Mouse (Mus musculus): Measurements from ENCODE around the gene Zbtb44. TPM values are rescaled to one million over a fixed set of nuclear protein-coding genes. Genes with fewer than 3 reads are reported as not detected.
"Not testable (repeated sequence)": the region's sequence is repeated elsewhere in the genome, so short reads cannot be mapped to it uniquely, and the experiment has no call there.

The Zbtb44 gene
- polyA plus RNA-seq, 1 experiment from 2014 or later = 4.4 TPM

- Histone ChIP-seq H3K9me3 (replicated peaks) (no peaks in the 10 kb centered on the region), H3K36me3 (ENCODE audit: poor library complexity, severe bottlenecking) (no peaks in the 10 kb centered on the region), H3K4me1 (no peaks in the 10 kb centered on the region), H3K9ac (no peak overlapping the region), H3K4me2 (no peak overlapping the region), H3K4me3 (no peak overlapping the region), H3K27me3 (no peaks in the 10 kb centered on the region), H3K27ac (no peak overlapping the region)
- ATAC-seq = no peak
- 66% methylated on average over 4 of the region's 4 CpGs for WGBS
Observed at GRCm38 (mm10) chr9:31017616-31018015, 12.8 kb upstream of the Zbtb44 start.

GRCm38 (mm10) chr9:31018158-31018557 is 12.3 kb upstream of the Zbtb44 start:
- Histone ChIP-seq H3K4me2 (no peak overlapping the region), H3K36me3 (ENCODE audit: poor library complexity, severe bottlenecking) (no peaks in the 10 kb centered on the region), H3K9ac (no peak overlapping the region), H3K27ac (no peak overlapping the region), H3K4me3 (no peak overlapping the region), H3K9me3 (replicated peaks) (no peaks in the 10 kb centered on the region), H3K4me1 (no peaks in the 10 kb centered on the region), H3K27me3 (no peaks in the 10 kb centered on the region)
- WGBS = 93% methylated on average over 3 of the region's 3 CpGs
- ATAC-seq = no peak

- Histone ChIP-seq H3K4me1 (no peaks in the 10 kb centered on the region), H3K9ac (no peak overlapping the region), H3K27ac (no peak overlapping the region), H3K4me3 (no peak overlapping the region), H3K27me3 (no peaks in the 10 kb centered on the region), H3K9me3 (replicated peaks) (no peaks in the 10 kb centered on the region), H3K36me3 (ENCODE audit: poor library complexity, severe bottlenecking) (no peaks in the 10 kb centered on the region), H3K4me2 (no peak overlapping the region)
- no peak for ATAC-seq
Observed at GRCm38 (mm10) chr9:31018705-31019104, 11.7 kb upstream of the Zbtb44 start.

- H3K9ac ChIP-seq = no peak overlapping the region
- no peak for ATAC-seq
- H3K4me3 ChIP-seq = no peak overlapping the region
- H3K4me1 ChIP-seq = peaks cover 16% of the 10 kb centered on the region
- no peaks in the 10 kb centered on the region for H3K27me3 ChIP-seq
- H3K4me2 ChIP-seq = no peak overlapping the region
- H3K27ac ChIP-seq = no peak overlapping the region
- H3K36me3 ChIP-seq (ENCODE audit: poor library complexity, severe bottlenecking) = no peaks in the 10 kb centered on the region
- 87% methylated on average over 4 of the region's 4 CpGs for WGBS
- no peaks in the 10 kb centered on the region for H3K9me3 ChIP-seq (replicated peaks)
Observed at GRCm38 (mm10) chr9:31028251-31028650, 2.2 kb upstream of the Zbtb44 start.

- H3K4me2 ChIP-seq = peak overlapping the region; percentile 87
- H3K27ac ChIP-seq = peak overlapping the region; percentile 98
- peaks cover 16% of the 10 kb centered on the region for H3K4me1 ChIP-seq
- H3K9ac ChIP-seq = peak overlapping the region; percentile 82
- peak; percentile 97 for ATAC-seq
- WGBS = under 1% methylated on average over 42 of the region's 57 CpGs
- peak overlapping the region; percentile 90 for H3K4me3 ChIP-seq
- no peaks in the 10 kb centered on the region for H3K36me3 ChIP-seq (ENCODE audit: poor library complexity, severe bottlenecking)
- no peaks in the 10 kb centered on the region for H3K9me3 ChIP-seq (replicated peaks)
- no peaks in the 10 kb centered on the region for H3K27me3 ChIP-seq
Observed at GRCm38 (mm10) chr9:31029751-31030511, 513 bp upstream of the Zbtb44 start.

- no peak for ATAC-seq
- H3K4me2 ChIP-seq = peak overlapping the region; percentile 87
- H3K4me1 ChIP-seq = peaks cover 16% of the 10 kb centered on the region
- peak overlapping the region; percentile 90 for H3K4me3 ChIP-seq
- H3K27ac ChIP-seq = no peak overlapping the region
- 15% methylated on average over 8 of the region's 8 CpGs for WGBS
- H3K27me3 ChIP-seq = no peaks in the 10 kb centered on the region
- no peaks in the 10 kb centered on the region for H3K9me3 ChIP-seq (replicated peaks)
- H3K9ac ChIP-seq = peak overlapping the region; percentile 82
- no peaks in the 10 kb centered on the region for H3K36me3 ChIP-seq (ENCODE audit: poor library complexity, severe bottlenecking)
Observed at GRCm38 (mm10) chr9:31031414-31031843, 985 bp downstream of the Zbtb44 start.

- no peak overlapping the region for H3K27ac ChIP-seq
- no peak overlapping the region for H3K4me3 ChIP-seq
- no peaks in the 10 kb centered on the region for H3K36me3 ChIP-seq (ENCODE audit: poor library complexity, severe bottlenecking)
- H3K4me1 ChIP-seq = peaks cover 16% of the 10 kb centered on the region
- no peak overlapping the region for H3K4me2 ChIP-seq
- no peaks in the 10 kb centered on the region for H3K27me3 ChIP-seq
- no peak for ATAC-seq
- no peak overlapping the region for H3K9ac ChIP-seq
- H3K9me3 ChIP-seq (replicated peaks) = no peaks in the 10 kb centered on the region
Observed at GRCm38 (mm10) chr9:31032546-31032945, 2.1 kb downstream of the Zbtb44 start.

- WGBS = 96% methylated on average over 5 of the region's 5 CpGs
- H3K27me3 ChIP-seq = no peaks in the 10 kb centered on the region
- no peaks in the 10 kb centered on the region for H3K9me3 ChIP-seq (replicated peaks)
- 0 out of 2 replicates have a peak, but pooled peaks cover 6% of the 10 kb centered on the region for H3K36me3 ChIP-seq (ENCODE audit: poor library complexity, severe bottlenecking)
- no peak overlapping the region for H3K27ac ChIP-seq
- no peak overlapping the region for H3K4me3 ChIP-seq
- H3K4me2 ChIP-seq = no peak overlapping the region
- no peaks in the 10 kb centered on the region for H3K4me1 ChIP-seq
- ATAC-seq = no peak
- H3K9ac ChIP-seq = no peak overlapping the region
Observed at GRCm38 (mm10) chr9:31050208-31050607, 19.8 kb downstream of the Zbtb44 start.

- ATAC-seq; H3K27ac ChIP-seq; H3K36me3 ChIP-seq (ENCODE audit: poor library complexity, severe bottlenecking); H3K4me2 ChIP-seq; H3K27me3 ChIP-seq; H3K4me3 ChIP-seq; H3K9me3 ChIP-seq (replicated peaks); H3K9ac ChIP-seq; H3K4me1 ChIP-seq: not testable (repeated sequence)
- WGBS = 95% methylated on average over 6 of the region's 6 CpGs
Observed at GRCm38 (mm10) chr9:31051509-31051908, 21.1 kb downstream of the Zbtb44 start.

- WGBS = 92% methylated on average over 2 of the region's 2 CpGs
- H3K9me3 ChIP-seq (replicated peaks) = no peaks in the 10 kb centered on the region
- no peak overlapping the region for H3K4me2 ChIP-seq
- H3K36me3 ChIP-seq (ENCODE audit: poor library complexity, severe bottlenecking) = peaks cover 30% of the 10 kb centered on the region
- H3K9ac ChIP-seq = no peak overlapping the region
- H3K27me3 ChIP-seq = no peaks in the 10 kb centered on the region
- no peak overlapping the region for H3K4me3 ChIP-seq
- no peaks in the 10 kb centered on the region for H3K4me1 ChIP-seq
- no peak for ATAC-seq
- no peak overlapping the region for H3K27ac ChIP-seq
Observed at GRCm38 (mm10) chr9:31058723-31059122, 28.3 kb downstream of the Zbtb44 start.

- WGBS = 98% methylated on average over 8 of the region's 8 CpGs
- Histone ChIP-seq H3K36me3 (ENCODE audit: poor library complexity, severe bottlenecking) (peaks cover 16% of the 10 kb centered on the region), H3K9me3 (replicated peaks) (no peaks in the 10 kb centered on the region), H3K4me1 (no peaks in the 10 kb centered on the region), H3K27me3 (no peaks in the 10 kb centered on the region), H3K27ac (no peak overlapping the region), H3K4me3 (no peak overlapping the region), H3K9ac (no peak overlapping the region), H3K4me2 (no peak overlapping the region)
- ATAC-seq = no peak
Observed at GRCm38 (mm10) chr9:31070706-31071105, 40.3 kb downstream of the Zbtb44 start.

GRCm38 (mm10) chr9:31072256-31072655 is 41.8 kb downstream of the Zbtb44 start:
- H3K4me3 ChIP-seq = no peak overlapping the region
- H3K9me3 ChIP-seq (replicated peaks) = no peaks in the 10 kb centered on the region
- WGBS = 93% methylated on average over 5 of the region's 5 CpGs
- H3K4me1 ChIP-seq = no peaks in the 10 kb centered on the region
- no peaks in the 10 kb centered on the region for H3K27me3 ChIP-seq
- H3K4me2 ChIP-seq = no peak overlapping the region
- peaks cover 6% of the 10 kb centered on the region; the same call in 1 of the 2 replicates for H3K36me3 ChIP-seq (ENCODE audit: poor library complexity, severe bottlenecking)
- no peak overlapping the region for H3K9ac ChIP-seq
- no peak overlapping the region for H3K27ac ChIP-seq
- no peak for ATAC-seq

- peaks cover under 1% of the 10 kb centered on the region; the same call in 1 of the 2 replicates for H3K36me3 ChIP-seq (ENCODE audit: poor library complexity, severe bottlenecking)
- H3K9me3 ChIP-seq (replicated peaks) = no peaks in the 10 kb centered on the region
- H3K27ac ChIP-seq = no peak overlapping the region
- no peak overlapping the region for H3K9ac ChIP-seq
- no peaks in the 10 kb centered on the region for H3K4me1 ChIP-seq
- H3K4me2 ChIP-seq = no peak overlapping the region
- no peak for ATAC-seq
- WGBS = 85% methylated on average over 7 of the region's 7 CpGs
- H3K4me3 ChIP-seq = no peak overlapping the region
- H3K27me3 ChIP-seq = no peaks in the 10 kb centered on the region
Observed at GRCm38 (mm10) chr9:31073797-31074196, 43.4 kb downstream of the Zbtb44 start.

Measured in forebrain, embryonic 13.5 days (tissue).